Mouse (Mus musculus) heart, adult 18-20 months (tissue): ENCODE results near the gene Cd3eap. TPM values are rescaled to one million over a fixed set of nuclear protein-coding genes. Genes with fewer than 3 reads are reported as not detected.

Source experiments
- DNase-seq, 2 experiments: peaks; one replicate each; pipeline ENCODE4 v3.0.0; 2021 to 2022; ENCODE audit warnings: mixed read lengths in 1 of 2
- total RNA-seq, 2 experiments: library from RNA; stranded (reverse); gene quantifications; 2 replicates each; pipeline ENCODE4 v1.2.3; 2021

Cd3eap gene
- total RNA-seq, 2 experiments from 2014 or later, result 9.6 to 10.0 TPM

GRCm38 (mm10) chr7:19362276-19362675 lies 3.0 kb upstream of the Cd3eap start:
- DNase-seq, result peak in 1 of 2 experiments; percentile 73

- DNase-seq, result peak; percentile 85 to 94
These were observed 2.4 kb upstream of the Cd3eap start for GRCm38 (mm10) chr7:19361720-19362119.

GRCm38 (mm10) chr7:19360944-19361343 lies 1.7 kb upstream of the Cd3eap start:
- DNase-seq, result peak; percentile 94 to 97

- peak; percentile 84 to 86 for DNase-seq
These were observed 784 bp upstream of the Cd3eap start for GRCm38 (mm10) chr7:19359892-19360641.

GRCm38 (mm10) chr7:19358634-19359033 lies 649 bp downstream of the Cd3eap start:
- no peak for DNase-seq

GRCm38 (mm10) chr7:19357381-19358375 lies 1.6 kb downstream of the Cd3eap start:
- no peak for DNase-seq

GRCm38 (mm10) chr7:19356311-19356710 lies 3.0 kb downstream of the Cd3eap start:
- no peak for DNase-seq

- no peak for DNase-seq
These were observed 4.3 kb downstream of the Cd3eap start for GRCm38 (mm10) chr7:19354991-19355390.

GRCm38 (mm10) chr7:19350221-19350620 lies 9.1 kb downstream of the Cd3eap start:
- DNase-seq, result no peak

- peak in 1 of 2 experiments; percentile 75 for DNase-seq
These were observed 9.9 kb downstream of the Cd3eap start for GRCm38 (mm10) chr7:19349188-19349915.

- peak; percentile 95 to 96 for DNase-seq
These were observed 14.3 kb downstream of the Cd3eap start for GRCm38 (mm10) chr7:19344938-19345471.

- peak; percentile 48 to 57 for DNase-seq
These were observed 14.9 kb downstream of the Cd3eap start, which contains the start of gene Ercc1 for GRCm38 (mm10) chr7:19344237-19344847. Gene Ercc1, plus strand, starts transcription at chr7:19344778.

- DNase-seq, result peak; percentile 80 to 91
These were observed 16.0 kb downstream of the Cd3eap start for GRCm38 (mm10) chr7:19343210-19343808.

GRCm38 (mm10) chr7:19342481-19343027 lies 16.7 kb downstream of the Cd3eap start:
- DNase-seq, result peak; percentile 88 to 97

- peak; percentile 73 to 77 for DNase-seq
These were observed 17.4 kb downstream of the Cd3eap start for GRCm38 (mm10) chr7:19341761-19342409.

GRCm38 (mm10) chr7:19341250-19341649 lies 18.0 kb downstream of the Cd3eap start:
- DNase-seq, result no peak

- DNase-seq, result no peak
These were observed 20.7 kb downstream of the Cd3eap start for GRCm38 (mm10) chr7:19338596-19338995.

- no peak for DNase-seq
These were observed 21.2 kb downstream of the Cd3eap start for GRCm38 (mm10) chr7:19338060-19338459.

GRCm38 (mm10) chr7:19337122-19337521 lies 22.2 kb downstream of the Cd3eap start:
- DNase-seq, result peak in 1 of 2 experiments; percentile 39

- no peak for DNase-seq
These were observed 23.7 kb downstream of the Cd3eap start for GRCm38 (mm10) chr7:19335583-19335982.
